Mouse (Mus musculus) C2C12 (cell line): ENCODE results near the gene Map6.

Experiments
- CEBPB ChIP-seq: IDR thresholded peaks from one replicate; pipeline ENCODE4 v1.6.1; 2011; ENCODE audit warnings: low read depth, mild to moderate bottlenecking, control low read depth, moderate library complexity
- CTCF ChIP-seq: IDR thresholded peaks from one replicate; pipeline ENCODE4 v1.5.1; 2011; ENCODE audit not compliant: control insufficient read depth, insufficient read depth, insufficient read length
- FOSL1 ChIP-seq: IDR thresholded peaks from one replicate; pipeline ENCODE4 v1.8.0; 2011; ENCODE audit warnings: mild to moderate bottlenecking, low read length; ENCODE audit not compliant: poor library complexity, insufficient read depth, severe bottlenecking
- MAX ChIP-seq: IDR thresholded peaks from one replicate; pipeline ENCODE4 v1.6.1; 2011; ENCODE audit warnings: mild to moderate bottlenecking, control low read depth
- MYOD1 ChIP-seq: IDR thresholded peaks from one replicate; pipeline ENCODE4 v1.6.1; 2011; ENCODE audit warnings: low read depth; ENCODE audit not compliant: control insufficient read depth, insufficient read length
- USF1 ChIP-seq: IDR thresholded peaks from one replicate; pipeline ENCODE4 v1.6.1; 2011; ENCODE audit warnings: low read depth, mild to moderate bottlenecking, control low read depth, moderate library complexity

- no peak for TF ChIP-seq CTCF
- TF ChIP-seq USF1, result no peak
- TF ChIP-seq FOSL1, result no peak
- TF ChIP-seq MYOD1, result no peak
- no peak for TF ChIP-seq MAX
- no peak for TF ChIP-seq CEBPB
Measured at GRCm38 (mm10) chr7:99378870-99379269, 111.6 kb downstream of the Map6 start.
